Mouse (Mus musculus) neural tube, embryonic 14.5 days (tissue): Measurements from ENCODE around the gene Kl. TPM values are rescaled to one million over a fixed set of nuclear protein-coding genes. Genes with fewer than 3 reads are reported as not detected.
A peak's percentile ranks its signal among the peaks of the same experiment; 100 is the strongest.

ENCODE experiments used
- ATAC-seq: fragments of 200-750 bp; cut with Nextera tagmentation; 2 replicates; pipeline ENCODE4 v1.8.0; 2017; ENCODE audit warnings: low read depth, mild to moderate bottlenecking, moderate TSS enrichment, moderate library complexity
- H3K27ac ChIP-seq: fragments of 300-500 bp; sonication (generic); 2 replicates; pipeline ENCODE4 v1.5.1; 2014; ENCODE audit warnings: low read depth, mild to moderate bottlenecking, control low read depth, low read length, moderate library complexity, mixed read lengths
- H3K27me3 ChIP-seq: fragments of 300-500 bp; sonication (generic); 2 replicates; pipeline ENCODE4 v1.6.1; 2014; ENCODE audit warnings: low read length; ENCODE audit not compliant: control insufficient read depth, insufficient read depth
- H3K36me3 ChIP-seq: fragments of 300-500 bp; sonication (generic); 2 replicates; pipeline ENCODE4 v1.6.1; 2014; ENCODE audit warnings: low read length, mixed read lengths; ENCODE audit not compliant: control insufficient read depth, insufficient read depth
- H3K4me1 ChIP-seq: fragments of 300-500 bp; sonication (generic); 2 replicates; pipeline ENCODE4 v1.6.1; 2014; ENCODE audit warnings: low read length; ENCODE audit not compliant: control insufficient read depth, insufficient read depth
- H3K4me2 ChIP-seq: fragments of 300-500 bp; sonication (generic); 2 replicates; pipeline ENCODE4 v1.6.1; 2014; ENCODE audit warnings: mild to moderate bottlenecking, low read depth, low read length, control low read depth
- H3K4me3 ChIP-seq: fragments of 300-500 bp; sonication (generic); 2 replicates; pipeline ENCODE4 v1.5.1; 2014; ENCODE audit warnings: low read depth, low read length, control low read depth, mixed read lengths
- H3K9ac ChIP-seq: fragments of 300-500 bp; sonication (generic); replicated peaks from 2 replicates; pipeline ENCODE4 v1.6.1; 2014; ENCODE audit warnings: low read depth, mild to moderate bottlenecking, control low read depth, low read length, mixed read lengths
- H3K9me3 ChIP-seq: fragments of 300-500 bp; sonication (generic); 2 replicates; pipeline ENCODE4 v1.6.1; 2016; ENCODE audit warnings: low read length; ENCODE audit not compliant: control insufficient read depth
- WGBS: fragments of 180-500 bp; shearing (Covaris S2); extraction: QIAGEN DNeasy Blood & Tissue Kit; methylation state at CpG from one replicate; pipeline ENCODE4 v1.1.7; 2014; 5-methylcytosine and 5-hydroxymethylcytosine counted together
- polyA plus RNA-seq: library from polyadenylated mRNA; unstranded; fragments of >200 nt; fragmentation: Nextera tagmentation; extraction: Ambion mirVana; gene quantifications from 2 replicates; pipeline ENCODE4 v1.2.1, GENCODE M21; 2014

Kl gene
- polyA plus RNA-seq, 1 experiment from 2014 or later: 1.5 TPM

- ATAC-seq: peak; percentile 81
These were observed 488 bp downstream of the Kl start for GRCm38 (mm10) chr5:150952669-150953521.

GRCm38 (mm10) chr5:150954791-150955190, 2.4 kb downstream of the Kl start:
- H3K27me3 ChIP-seq: peaks cover 20% of the 10 kb centered on the region
- H3K9ac ChIP-seq: no peak overlapping the region
- no peaks in the 10 kb centered on the region for H3K4me1 ChIP-seq
- H3K27ac ChIP-seq: no peak overlapping the region
- H3K9me3 ChIP-seq: no peaks in the 10 kb centered on the region
- no peak overlapping the region for H3K4me2 ChIP-seq
- ATAC-seq: no peak
- H3K36me3 ChIP-seq: no peaks in the 10 kb centered on the region
- no peak overlapping the region for H3K4me3 ChIP-seq
- WGBS: 85% methylated on average over 9 of the region's 9 CpGs

More at GRCm38 (mm10) chr5:150952669-150953521, 488 bp downstream of the Kl start:
- Histone ChIP-seq H3K36me3 (no peaks in the 10 kb centered on the region), H3K4me3 (peak overlapping the region; percentile 50), H3K4me2 (peak overlapping the region; percentile 73), H3K9ac (peak overlapping the region; percentile 51), H3K4me1 (no peaks in the 10 kb centered on the region), H3K27me3 (peaks cover 20% of the 10 kb centered on the region), H3K27ac (no peak overlapping the region), H3K9me3 (no peaks in the 10 kb centered on the region)
- 2% methylated on average over 58 of the region's 89 CpGs for WGBS

- H3K4me3 ChIP-seq: no peak overlapping the region
- no peak for ATAC-seq
- H3K36me3 ChIP-seq: no peaks in the 10 kb centered on the region
- H3K27me3 ChIP-seq: no peaks in the 10 kb centered on the region; the same call in 1 of the 2 replicates
- no peaks in the 10 kb centered on the region for H3K9me3 ChIP-seq
- H3K4me2 ChIP-seq: no peak overlapping the region
- no peaks in the 10 kb centered on the region for H3K4me1 ChIP-seq
- WGBS: 94% methylated on average over 1 of the region's 1 CpGs
- H3K9ac ChIP-seq: no peak overlapping the region
- H3K27ac ChIP-seq: no peak overlapping the region
These were observed 7.5 kb downstream of the Kl start for GRCm38 (mm10) chr5:150959861-150960260.

GRCm38 (mm10) chr5:150961615-150962014, 9.2 kb downstream of the Kl start:
- H3K4me2 ChIP-seq: no peak overlapping the region
- no peak overlapping the region for H3K27ac ChIP-seq
- 68% methylated on average over 1 of the region's 1 CpGs for WGBS
- no peaks in the 10 kb centered on the region for H3K27me3 ChIP-seq
- no peaks in the 10 kb centered on the region for H3K9me3 ChIP-seq
- H3K4me1 ChIP-seq: no peaks in the 10 kb centered on the region
- H3K9ac ChIP-seq: no peak overlapping the region
- no peak for ATAC-seq
- no peak overlapping the region for H3K4me3 ChIP-seq
- H3K36me3 ChIP-seq: no peaks in the 10 kb centered on the region

GRCm38 (mm10) chr5:150962756-150963155, 10.3 kb downstream of the Kl start:
- WGBS: 71% methylated on average over 1 of the region's 1 CpGs
- H3K4me2 ChIP-seq: no peak overlapping the region
- H3K4me3 ChIP-seq: no peak overlapping the region
- no peaks in the 10 kb centered on the region for H3K4me1 ChIP-seq
- no peak for ATAC-seq
- no peaks in the 10 kb centered on the region for H3K27me3 ChIP-seq
- no peaks in the 10 kb centered on the region for H3K36me3 ChIP-seq
- H3K27ac ChIP-seq: no peak overlapping the region
- no peak overlapping the region for H3K9ac ChIP-seq
- no peaks in the 10 kb centered on the region for H3K9me3 ChIP-seq

GRCm38 (mm10) chr5:150967925-150968324, 15.5 kb downstream of the Kl start:
- WGBS: 100% methylated on average over 2 of the region's 2 CpGs
- Histone ChIP-seq H3K9ac (no peak overlapping the region), H3K27ac (no peak overlapping the region), H3K36me3 (no peaks in the 10 kb centered on the region), H3K4me1 (no peaks in the 10 kb centered on the region), H3K27me3 (no peaks in the 10 kb centered on the region), H3K9me3 (no peaks in the 10 kb centered on the region; the same call in 1 of the 2 replicates), H3K4me3 (no peak overlapping the region), H3K4me2 (no peak overlapping the region)
- ATAC-seq: no peak

- H3K4me2 ChIP-seq: no peak overlapping the region
- H3K9me3 ChIP-seq: no peaks in the 10 kb centered on the region; the same call in 1 of the 2 replicates
- H3K4me1 ChIP-seq: no peaks in the 10 kb centered on the region
- no peaks in the 10 kb centered on the region for H3K27me3 ChIP-seq
- WGBS: 64% methylated on average over 3 of the region's 3 CpGs
- no peak overlapping the region for H3K4me3 ChIP-seq
- H3K9ac ChIP-seq: no peak overlapping the region
- no peak for ATAC-seq
- H3K27ac ChIP-seq: no peak overlapping the region
- no peaks in the 10 kb centered on the region for H3K36me3 ChIP-seq
These were observed 18.1 kb downstream of the Kl start for GRCm38 (mm10) chr5:150970551-150970950.

- Histone ChIP-seq H3K4me3 (no peak overlapping the region), H3K9me3 (no peaks in the 10 kb centered on the region; the same call in 1 of the 2 replicates), H3K4me2 (no peak overlapping the region), H3K36me3 (no peaks in the 10 kb centered on the region), H3K9ac (no peak overlapping the region), H3K4me1 (no peaks in the 10 kb centered on the region), H3K27ac (no peak overlapping the region), H3K27me3 (no peaks in the 10 kb centered on the region)
- ATAC-seq: no peak
- WGBS: 73% methylated on average over 6 of the region's 6 CpGs
These were observed 18.7 kb downstream of the Kl start for GRCm38 (mm10) chr5:150971126-150971525.

- 83% methylated on average over 3 of the region's 3 CpGs for WGBS
These were observed 21.8 kb downstream of the Kl start for GRCm38 (mm10) chr5:150974226-150974625.

More at GRCm38 (mm10) chr5:150974226-150974625, 21.8 kb downstream of the Kl start:
- H3K27me3 ChIP-seq: no peaks in the 10 kb centered on the region
- no peak overlapping the region for H3K9ac ChIP-seq
- no peaks in the 10 kb centered on the region; the same call in 1 of the 2 replicates for H3K9me3 ChIP-seq
- H3K4me3 ChIP-seq: no peak overlapping the region
- no peaks in the 10 kb centered on the region for H3K4me1 ChIP-seq
- H3K4me2 ChIP-seq: no peak overlapping the region
- no peak for ATAC-seq
- H3K27ac ChIP-seq: no peak overlapping the region
- H3K36me3 ChIP-seq: no peaks in the 10 kb centered on the region
